Mouse (Mus musculus) liver, embryonic 15.5 days (tissue): ENCODE data around the gene 1700003E16Rik. TPM values are rescaled to one million over a fixed set of nuclear protein-coding genes. Genes with fewer than 3 reads are reported as not detected.

Experiments
- ATAC-seq: fragments of 200-750 bp; cut with Nextera tagmentation; 2 replicates; pipeline ENCODE4 v1.8.0; 2017; ENCODE audit warnings: moderate number of reproducible peaks, mild to moderate bottlenecking, moderate library complexity; ENCODE audit not compliant: insufficient read depth
- H3K27ac ChIP-seq: fragments of 300-500 bp; sonication (generic); replicated peaks from 2 replicates; pipeline ENCODE4 v1.5.1; 2015; ENCODE audit warnings: mild to moderate bottlenecking, inconsistent platforms
- H3K27me3 ChIP-seq: fragments of 300-500 bp; sonication (generic); 2 replicates; pipeline ENCODE4 v1.6.1; 2015; ENCODE audit warnings: mild to moderate bottlenecking, inconsistent platforms
- H3K36me3 ChIP-seq: fragments of 300-500 bp; sonication (generic); replicated peaks from 2 replicates; pipeline ENCODE4 v1.6.1; 2015; ENCODE audit warnings: moderate library complexity, mild to moderate bottlenecking, inconsistent platforms
- H3K4me1 ChIP-seq: fragments of 300-500 bp; sonication (generic); replicated peaks from 2 replicates; pipeline ENCODE4 v1.6.1; 2015; ENCODE audit warnings: inconsistent platforms
- H3K4me2 ChIP-seq: fragments of 300-500 bp; sonication (generic); 2 replicates; pipeline ENCODE4 v1.6.1; 2015; ENCODE audit warnings: moderate library complexity, mild to moderate bottlenecking, inconsistent platforms
- H3K4me3 ChIP-seq: fragments of 300-500 bp; sonication (generic); replicated peaks from 2 replicates; pipeline ENCODE4 v1.5.1; 2015; ENCODE audit warnings: mild to moderate bottlenecking, inconsistent platforms
- H3K9ac ChIP-seq: fragments of 300-500 bp; sonication (generic); 2 replicates; pipeline ENCODE4 v1.6.1; 2015; ENCODE audit warnings: moderate library complexity, mild to moderate bottlenecking, inconsistent platforms
- H3K9me3 ChIP-seq: fragments of 300-500 bp; sonication (generic); replicated peaks from 2 replicates; pipeline ENCODE4 v1.6.1; 2016; ENCODE audit warnings: inconsistent platforms
- WGBS: fragments of 180-500 bp; shearing (Covaris S2); methylation state at CpG from one replicate; pipeline ENCODE4 v1.1.7; 2015; ENCODE audit warnings: mixed read lengths; ENCODE audit not compliant: insufficient replicate concordance; 5-methylcytosine and 5-hydroxymethylcytosine counted together
- polyA plus RNA-seq: library from polyadenylated mRNA; unstranded; fragments of >200 nt; fragmentation: Nextera tagmentation; extraction: Ambion mirVana; gene quantifications from 2 replicates; pipeline ENCODE4 v1.2.1, GENCODE M21; 2015

1700003E16Rik gene
- polyA plus RNA-seq: 0.10 and 0.17 TPM in 2 replicates

GRCm38 (mm10) chr6:83156259-83156684 is at the start of gene 1700003E16Rik, which contains the start of gene Wdr54:
Gene 1700003E16Rik, plus strand, starts transcription at chr6:83156404.
Gene Wdr54, minus strand, starts transcription at chr6:83156397.
- no peak for ATAC-seq
- Histone ChIP-seq H3K27me3 (peaks cover 66% of the 10 kb centered on the region), H3K4me1 (peaks cover 8% of the 10 kb centered on the region; the same call in 1 of the 2 replicates), H3K9me3 (no peaks in the 10 kb centered on the region), H3K4me2 (peak within 1 kb of the TSS; percentile 84), H3K9ac (no peak within 1 kb of the TSS), H3K4me3 (peak within 1 kb of the TSS; percentile 52), H3K27ac (no peak within 1 kb of the TSS), H3K36me3 (no peaks in the 10 kb centered on the region)
- WGBS: 2% methylated on average over 32 of the region's 32 CpGs

DNA sequence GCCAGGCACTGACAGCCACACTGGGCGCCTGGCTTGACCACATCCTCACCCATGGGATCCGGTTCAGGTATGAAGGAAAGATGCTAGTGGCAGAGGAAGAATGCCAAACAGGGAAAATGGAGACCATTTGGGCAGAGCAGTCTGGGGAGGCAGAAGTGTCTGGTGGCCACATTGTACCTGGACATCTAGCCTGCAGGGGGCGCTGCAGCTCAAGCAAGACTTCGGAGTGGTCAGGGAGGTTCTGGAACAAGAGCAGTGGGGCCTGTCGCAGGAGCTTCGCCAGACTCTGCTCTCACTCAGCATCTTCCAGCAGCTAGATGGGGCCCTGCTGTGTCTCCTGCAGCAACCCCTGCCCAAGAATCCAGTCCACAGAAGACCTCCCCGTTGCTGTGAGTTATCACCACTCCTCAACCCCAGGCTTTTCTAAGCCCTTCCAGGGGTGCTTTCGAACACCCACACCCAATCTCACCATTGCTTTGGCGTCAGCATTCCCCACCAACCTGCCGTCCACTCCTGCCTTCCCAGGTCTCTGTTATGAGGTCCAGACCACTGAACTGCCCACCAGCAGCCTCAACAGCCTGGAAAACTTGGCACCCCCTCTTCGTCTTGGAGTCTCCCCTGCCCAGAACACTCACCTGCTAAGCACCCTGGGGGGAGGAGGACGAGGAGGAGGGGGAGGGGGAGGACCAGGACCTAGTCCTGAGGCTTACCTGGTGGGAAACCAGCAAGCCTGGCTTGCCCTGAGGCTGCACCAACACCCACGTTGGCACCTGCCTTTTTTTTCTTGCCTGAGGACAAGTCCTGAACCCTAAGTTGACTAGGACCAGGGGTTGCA is 48.4 kb upstream of the 1700003E16Rik start:
- H3K27me3 ChIP-seq: no peaks in the 10 kb centered on the region
- H3K4me3 ChIP-seq: peak overlapping the region; percentile 81
- peak overlapping the region; percentile 87 for H3K4me2 ChIP-seq
- H3K36me3 ChIP-seq: peaks cover 30% of the 10 kb centered on the region
- peaks cover 57% of the 10 kb centered on the region for H3K4me1 ChIP-seq
- H3K27ac ChIP-seq: peak overlapping the region; percentile 91
- H3K9me3 ChIP-seq: no peaks in the 10 kb centered on the region
- ATAC-seq: peak; percentile 29; the same call in 1 of the 2 replicates
- 36% methylated on average over 13 of the region's 13 CpGs for WGBS
- H3K9ac ChIP-seq: peak overlapping the region; percentile 89; the same call in 1 of the 2 replicates

DNA sequence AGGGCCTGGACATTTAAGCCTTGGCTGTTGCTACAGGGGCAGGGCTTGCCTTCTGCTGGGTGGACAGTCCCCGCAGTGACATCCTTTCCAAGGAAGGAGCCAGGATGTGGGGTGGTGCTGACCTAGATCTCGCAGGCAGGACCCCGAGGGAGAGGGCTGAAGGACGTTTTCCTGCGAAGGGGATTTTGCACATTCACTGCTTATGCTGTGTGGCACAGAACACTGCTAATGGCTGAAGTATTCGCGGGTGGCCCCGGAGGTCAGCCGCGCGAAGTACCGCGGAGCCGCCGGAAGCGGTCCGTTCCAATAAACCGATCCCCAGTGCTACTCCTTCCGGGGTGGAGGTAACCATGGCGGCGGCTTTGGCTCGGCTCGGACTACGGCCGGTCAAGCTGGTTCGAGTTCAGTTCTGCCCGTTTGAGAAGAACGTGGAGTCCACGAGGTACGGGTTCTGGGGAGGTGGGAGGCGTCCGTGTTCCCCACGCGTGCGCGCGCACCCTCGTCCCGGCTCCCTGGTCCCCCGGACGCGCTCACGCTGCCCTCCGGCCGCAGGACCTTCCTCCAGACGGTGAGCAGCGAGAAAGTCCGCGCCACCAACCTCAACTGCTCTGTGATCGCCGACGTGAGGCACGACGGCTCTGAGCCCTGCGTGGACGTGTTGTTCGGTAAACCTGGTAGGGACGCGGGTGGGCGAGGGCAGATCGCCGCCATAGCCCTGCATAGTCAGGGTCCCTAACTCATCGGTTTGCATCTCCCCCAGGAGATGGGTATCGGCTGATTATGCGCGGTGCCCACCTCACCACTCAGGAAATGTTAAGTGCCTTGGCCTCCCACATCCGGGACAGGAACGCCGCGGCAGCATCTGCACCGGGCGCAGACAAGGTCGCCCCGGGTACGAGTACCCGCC is 47.2 kb upstream of the 1700003E16Rik start, which contains the start of gene Mrpl53:
Gene Mrpl53 (plus strand): TSS at position 279 of the 907 bp plus-strand sequence.
- Histone ChIP-seq H3K27ac (peak within 1 kb of the TSS; percentile 91), H3K9ac (peak within 1 kb of the TSS; percentile 89), H3K4me1 (peaks cover 55% of the 10 kb centered on the region), H3K4me3 (peak within 1 kb of the TSS; percentile 81), H3K4me2 (peak within 1 kb of the TSS; percentile 87), H3K36me3 (peaks cover 26% of the 10 kb centered on the region), H3K27me3 (no peaks in the 10 kb centered on the region), H3K9me3 (no peaks in the 10 kb centered on the region)
- under 1% methylated on average over 76 of the region's 76 CpGs for WGBS
- ATAC-seq: peak; percentile 77

DNA sequence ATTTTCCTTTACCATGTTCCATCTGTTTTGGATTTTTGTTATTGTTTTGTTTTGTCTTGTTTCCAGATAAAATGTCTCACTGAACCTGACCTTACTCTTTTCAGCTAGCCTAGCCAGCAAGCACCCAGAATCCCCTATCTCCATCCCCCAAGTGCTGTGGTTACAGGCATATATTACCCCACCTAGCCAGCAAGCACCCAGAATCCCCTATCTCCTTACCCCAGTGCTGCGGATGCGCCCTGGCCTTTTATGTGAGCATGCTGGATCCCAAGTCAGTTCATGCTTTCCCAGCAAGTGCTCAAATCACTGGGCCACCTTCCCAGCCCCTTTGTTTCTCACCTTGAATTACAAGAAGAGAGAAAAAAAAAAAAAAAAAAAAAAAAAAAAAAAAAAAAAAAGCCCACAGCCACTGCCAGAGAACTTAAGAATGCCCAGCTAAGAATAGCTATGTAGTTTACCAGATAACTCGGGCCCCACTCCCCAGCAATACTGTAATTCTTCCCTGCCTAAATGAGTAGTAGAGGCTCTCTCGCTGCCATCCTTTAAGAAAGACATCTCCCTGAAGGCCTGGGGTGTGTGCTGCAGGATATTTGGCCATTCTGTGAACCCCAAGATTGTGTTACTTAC is 44.6 kb upstream of the 1700003E16Rik start:
- ATAC-seq: no peak
- Histone ChIP-seq H3K27ac (peak overlapping the region; percentile 26; the same call in 1 of the 2 replicates), H3K4me2 (no peak overlapping the region), H3K9me3 (no peaks in the 10 kb centered on the region), H3K4me1 (peaks cover 76% of the 10 kb centered on the region), H3K4me3 (no peak overlapping the region), H3K36me3 (peaks cover 19% of the 10 kb centered on the region), H3K9ac (no peak overlapping the region), H3K27me3 (no peaks in the 10 kb centered on the region)
- 64% methylated on average over 4 of the region's 4 CpGs for WGBS

DNA sequence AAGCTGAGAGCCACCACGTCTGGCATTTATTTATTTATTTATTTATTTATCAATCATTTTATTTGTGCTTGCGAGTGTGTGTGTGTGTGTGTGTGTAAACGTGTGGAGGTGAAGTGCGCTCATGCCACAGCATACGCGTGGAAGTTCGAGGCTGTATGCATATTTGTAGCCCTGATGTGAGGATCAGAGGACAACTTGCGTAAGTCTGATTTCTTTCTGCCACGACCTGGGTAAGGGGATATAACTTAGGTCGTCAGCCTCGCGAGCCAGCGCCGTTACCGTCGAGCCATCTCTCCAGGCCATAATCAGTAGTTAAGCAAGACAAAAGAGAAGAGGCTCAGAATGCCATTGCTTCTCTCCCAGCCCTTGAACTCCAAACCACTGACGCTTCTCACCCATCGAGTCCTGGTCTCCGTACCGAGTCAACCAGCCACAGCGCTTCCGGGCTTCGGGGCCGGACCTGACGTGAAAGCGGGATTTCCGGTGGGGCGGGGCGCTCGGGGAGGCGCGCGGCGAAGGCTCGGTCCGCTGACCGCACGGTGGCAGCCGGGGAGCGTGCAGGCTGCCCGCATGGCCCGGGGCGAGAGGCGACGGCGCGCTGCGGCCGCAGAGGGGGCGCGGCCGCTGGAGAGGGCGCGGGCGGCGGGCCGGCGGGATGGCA is 41.1 kb upstream of the 1700003E16Rik start, which contains the start of gene Mogs:
Gene Mogs (plus strand): TSS at position 486 of the 661 bp plus-strand sequence.
- peak within 1 kb of the TSS; percentile 89 for H3K4me3 ChIP-seq
- H3K27ac ChIP-seq: peak within 1 kb of the TSS; percentile 95
- 2% methylated on average over 58 of the region's 58 CpGs for WGBS
- peak within 1 kb of the TSS; percentile 85 for H3K9ac ChIP-seq
- no peaks in the 10 kb centered on the region for H3K9me3 ChIP-seq
- H3K4me1 ChIP-seq: peaks cover 85% of the 10 kb centered on the region
- no peaks in the 10 kb centered on the region for H3K27me3 ChIP-seq
- H3K36me3 ChIP-seq: peaks cover 42% of the 10 kb centered on the region
- H3K4me2 ChIP-seq: peak within 1 kb of the TSS; percentile 98
- ATAC-seq: peak; percentile 92

DNA sequence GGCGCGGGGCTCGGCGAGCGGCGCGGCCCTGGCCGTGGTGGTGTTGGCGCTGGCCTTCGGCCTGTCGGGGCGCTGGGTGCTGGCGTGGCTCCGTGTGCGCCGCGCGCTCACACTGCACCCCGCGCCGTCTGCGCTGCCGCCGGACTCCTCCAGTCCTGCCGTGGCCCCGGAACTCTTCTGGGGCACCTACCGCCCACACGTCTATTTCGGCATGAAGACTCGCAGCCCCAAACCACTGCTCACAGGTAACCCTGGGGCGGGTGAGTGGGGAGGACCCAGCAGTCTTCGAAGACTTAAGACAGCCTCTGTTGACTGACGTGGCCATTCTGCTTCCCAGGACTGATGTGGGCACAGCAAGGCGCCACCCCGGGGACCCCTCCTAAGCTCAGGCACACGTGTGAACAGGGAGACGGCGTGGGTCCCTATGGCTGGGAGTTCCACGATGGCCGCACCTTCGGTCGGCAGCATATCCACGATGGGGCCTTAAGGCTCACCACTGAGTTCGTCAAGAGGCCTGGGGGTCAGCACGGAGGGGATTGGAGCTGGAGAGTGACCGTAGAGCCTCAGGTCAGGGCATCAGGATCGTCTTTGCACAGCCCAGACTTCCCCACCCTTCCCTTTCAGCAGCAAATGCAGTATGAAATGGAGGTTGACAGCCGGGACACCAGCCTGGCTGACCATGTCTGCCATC is 40.4 kb upstream of the 1700003E16Rik start:
- peaks cover 36% of the 10 kb centered on the region for H3K36me3 ChIP-seq
- no peaks in the 10 kb centered on the region for H3K9me3 ChIP-seq
- peak overlapping the region; percentile 98 for H3K4me2 ChIP-seq
- peak overlapping the region; percentile 95 for H3K27ac ChIP-seq
- H3K27me3 ChIP-seq: no peaks in the 10 kb centered on the region
- peaks cover 85% of the 10 kb centered on the region for H3K4me1 ChIP-seq
- H3K9ac ChIP-seq: peak overlapping the region; percentile 85
- peak; percentile 55 for ATAC-seq
- H3K4me3 ChIP-seq: peak overlapping the region; percentile 89
- WGBS: under 1% methylated on average over 42 of the region's 48 CpGs

DNA sequence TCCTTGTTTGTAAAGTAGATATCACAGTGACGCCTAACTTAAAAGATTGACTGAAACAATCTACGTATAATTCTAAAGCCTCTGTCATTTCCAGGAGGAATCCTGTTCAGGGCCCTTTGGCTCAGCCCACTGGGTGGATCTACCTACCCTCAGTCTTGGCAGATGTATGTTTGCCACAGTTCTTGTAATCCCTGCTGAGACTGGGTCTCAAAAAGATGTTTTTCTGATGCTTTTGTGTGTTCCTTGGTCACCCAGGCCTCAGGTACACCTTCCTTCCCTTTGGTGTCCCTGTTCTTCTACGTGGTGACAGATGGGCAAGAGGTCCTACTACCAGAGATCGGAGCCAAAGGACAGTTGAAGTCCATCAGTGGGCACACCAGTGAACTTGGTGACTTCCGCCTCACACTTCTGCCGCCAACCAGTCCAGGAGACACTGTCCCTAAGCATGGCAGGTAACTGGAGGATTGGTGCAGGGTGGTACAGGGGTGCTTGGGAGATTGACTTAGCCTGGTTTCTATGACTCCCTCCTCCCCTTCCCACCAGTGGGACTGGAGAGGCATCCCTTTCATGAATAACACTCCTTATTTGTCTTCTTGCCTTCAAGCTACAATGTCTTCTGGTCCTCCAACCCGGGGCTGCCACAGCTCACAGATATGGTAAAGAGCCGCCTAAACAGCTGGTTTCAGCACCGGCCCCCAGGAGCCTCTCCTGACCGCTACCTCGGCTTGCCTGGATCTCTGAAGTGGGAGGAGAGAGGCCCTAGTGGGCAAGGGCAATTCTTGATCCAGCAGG is 39.6 kb upstream of the 1700003E16Rik start:
- Histone ChIP-seq H3K27me3 (no peaks in the 10 kb centered on the region), H3K4me1 (peaks cover 81% of the 10 kb centered on the region), H3K9ac (peak overlapping the region; percentile 85), H3K4me2 (peak overlapping the region; percentile 98), H3K9me3 (no peaks in the 10 kb centered on the region), H3K4me3 (peak overlapping the region; percentile 89), H3K36me3 (peaks cover 33% of the 10 kb centered on the region), H3K27ac (peak overlapping the region; percentile 95)
- no peak for ATAC-seq
- 63% methylated on average over 11 of the region's 11 CpGs for WGBS

GRCm38 (mm10) chr6:83117165-83117438 is 39.1 kb upstream of the 1700003E16Rik start:
- peak overlapping the region; percentile 95; the same call in 1 of the 2 replicates for H3K27ac ChIP-seq
- peak overlapping the region; percentile 85; the same call in 1 of the 2 replicates for H3K9ac ChIP-seq
- peaks cover 82% of the 10 kb centered on the region for H3K4me1 ChIP-seq
- WGBS: 75% methylated on average over 4 of the region's 4 CpGs
- peak overlapping the region; percentile 89; the same call in 1 of the 2 replicates for H3K4me3 ChIP-seq
- no peak for ATAC-seq
- no peaks in the 10 kb centered on the region for H3K27me3 ChIP-seq
- H3K4me2 ChIP-seq: peak overlapping the region; percentile 98
- peaks cover 33% of the 10 kb centered on the region for H3K36me3 ChIP-seq
- H3K9me3 ChIP-seq: no peaks in the 10 kb centered on the region

GRCm38 (mm10) chr6:83117616-83118015 is 38.6 kb upstream of the 1700003E16Rik start:
- Histone ChIP-seq H3K9ac (no peak overlapping the region), H3K9me3 (no peaks in the 10 kb centered on the region), H3K27me3 (no peaks in the 10 kb centered on the region), H3K4me3 (no peak overlapping the region), H3K4me2 (no peak overlapping the region), H3K4me1 (peaks cover 83% of the 10 kb centered on the region), H3K36me3 (peaks cover 33% of the 10 kb centered on the region), H3K27ac (no peak overlapping the region)
- no peak for ATAC-seq
- 88% methylated on average over 13 of the region's 13 CpGs for WGBS
